Mouse (Mus musculus): ENCODE measurements at regions not wholly inside any gene's neighbourhood (a gene's known extent, or its start where the extent isn't known, plus 50 kb on each side); places are given as distances from the start of the nearest gene placed in this dataset.
"Not testable (repeated sequence)": the region's sequence is repeated elsewhere in the genome, so short reads cannot be mapped to it uniquely, and the experiment has no call there.

DNA sequence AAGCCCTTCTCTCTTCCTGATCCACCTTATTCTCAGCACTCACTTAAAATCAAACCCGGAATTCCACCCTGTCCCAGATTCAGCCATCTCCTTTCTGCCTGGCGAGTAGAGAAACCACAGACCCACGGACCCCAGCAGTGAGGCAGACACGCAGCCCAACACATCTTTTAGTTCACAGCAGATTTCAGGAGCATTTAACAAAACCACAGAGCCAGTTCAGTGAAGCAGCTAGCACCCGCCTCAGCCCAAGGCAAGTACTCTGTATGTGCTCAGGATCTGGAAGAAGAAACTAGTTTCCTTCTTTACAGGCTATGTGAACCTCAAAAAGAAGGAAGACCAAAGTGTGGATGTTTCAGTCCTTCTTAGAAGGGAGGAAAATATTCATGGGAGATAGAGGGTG lies 560.6 kb downstream of the Nyap2 start:
- DNase-seq (ENCODE audit: low spot score in 2 of 2) = no peak

DNA sequence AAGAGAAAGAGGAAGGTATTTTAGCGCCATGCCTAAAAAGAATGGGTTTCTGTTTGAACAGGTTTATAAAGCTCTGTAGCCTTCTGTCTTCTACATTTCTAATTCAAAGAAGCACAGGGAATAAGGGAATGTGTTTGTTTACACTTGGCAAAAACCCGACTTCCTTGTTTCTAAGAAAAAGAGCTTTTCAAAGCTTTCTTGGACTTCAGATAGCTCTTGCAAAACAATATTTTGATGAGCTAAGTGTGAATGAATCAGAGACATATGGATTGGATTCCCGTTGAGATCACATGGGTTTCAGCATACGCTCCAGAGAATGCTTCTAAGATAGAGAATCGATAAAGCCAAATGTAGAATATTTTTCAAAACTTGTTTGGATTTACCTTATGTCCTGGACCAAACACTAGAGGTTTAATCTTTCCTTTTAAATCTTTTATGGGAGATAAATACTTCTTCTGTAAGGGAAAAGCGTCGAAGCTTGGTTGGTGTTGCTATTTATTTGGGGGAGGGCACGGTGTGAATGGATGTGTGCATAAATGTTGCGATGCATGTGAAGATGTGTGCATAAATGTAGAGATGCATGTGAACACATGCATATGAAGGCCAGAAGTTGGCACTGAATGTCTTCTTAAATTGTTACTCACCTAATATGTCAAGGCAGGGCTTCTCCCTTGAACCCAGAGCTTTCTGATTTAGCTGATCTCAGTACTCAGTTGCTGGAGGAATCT lies 576.4 kb downstream of the Nyap2 start:
- DNase-seq (ENCODE audit: low spot score in 2 of 2) = no peak

DNA sequence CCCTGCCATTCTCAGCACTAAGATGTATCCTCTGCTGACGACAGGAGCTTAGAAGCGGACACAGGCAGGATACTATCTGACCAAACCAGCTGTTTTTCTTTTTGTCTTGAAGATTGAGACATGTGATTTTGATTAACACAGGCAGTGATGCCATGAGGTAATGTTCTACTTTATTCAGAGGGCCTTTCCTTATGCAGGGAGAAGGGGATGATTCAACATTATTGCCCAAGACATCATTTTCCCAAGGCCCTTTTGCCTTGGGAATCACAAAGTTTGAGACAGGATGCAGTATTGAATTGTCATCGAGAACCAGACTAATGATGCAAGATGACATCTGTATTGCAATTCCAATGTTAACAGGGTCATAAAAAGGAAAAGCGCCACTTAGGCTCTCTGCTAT lies 571.7 kb upstream of the Gm9747 start:
- DNase-seq (ENCODE audit: low spot score in 2 of 2) = no peak

DNA sequence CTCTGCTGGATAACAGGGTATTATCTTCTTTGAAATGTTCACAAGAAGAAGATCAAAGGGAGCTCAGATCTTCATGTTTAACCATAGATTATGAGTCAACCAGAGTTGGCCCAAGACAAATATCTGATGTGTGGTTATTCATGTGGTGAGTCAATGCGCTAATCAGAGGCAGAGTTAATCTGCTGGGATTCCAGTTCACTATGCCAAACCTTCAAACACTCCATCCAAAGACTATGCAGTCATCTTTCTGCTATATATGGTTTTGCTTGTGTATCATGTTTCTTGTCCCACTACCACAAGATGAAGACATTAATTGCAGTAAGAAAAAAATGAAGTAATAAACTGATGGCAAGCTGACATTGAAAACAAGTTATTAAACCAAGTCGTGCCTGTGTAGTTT lies 561.8 kb upstream of the Gm9747 start:
- no peak for DNase-seq (ENCODE audit: low spot score in 2 of 2)

DNA sequence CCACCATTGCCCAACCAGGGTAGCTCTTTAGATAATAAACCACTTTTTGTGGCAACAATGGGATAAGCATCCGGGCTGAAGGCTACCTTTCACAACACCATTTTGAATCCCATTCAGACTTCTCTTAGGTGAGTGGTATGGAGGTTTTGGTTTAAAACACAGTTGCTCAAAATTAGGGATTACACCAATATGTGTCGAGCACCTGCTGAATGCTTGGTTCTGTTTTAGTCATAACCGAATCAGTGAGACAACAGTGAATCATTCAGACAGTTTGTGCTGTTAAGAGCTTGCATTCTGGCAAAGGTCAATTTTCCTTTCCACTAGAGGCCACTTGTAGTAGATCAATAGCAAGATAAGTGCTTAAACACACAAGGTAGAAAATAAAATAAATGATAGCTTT lies 561.2 kb upstream of the Gm9747 start:
- DNase-seq (ENCODE audit: low spot score in 2 of 2) = no peak

DNA sequence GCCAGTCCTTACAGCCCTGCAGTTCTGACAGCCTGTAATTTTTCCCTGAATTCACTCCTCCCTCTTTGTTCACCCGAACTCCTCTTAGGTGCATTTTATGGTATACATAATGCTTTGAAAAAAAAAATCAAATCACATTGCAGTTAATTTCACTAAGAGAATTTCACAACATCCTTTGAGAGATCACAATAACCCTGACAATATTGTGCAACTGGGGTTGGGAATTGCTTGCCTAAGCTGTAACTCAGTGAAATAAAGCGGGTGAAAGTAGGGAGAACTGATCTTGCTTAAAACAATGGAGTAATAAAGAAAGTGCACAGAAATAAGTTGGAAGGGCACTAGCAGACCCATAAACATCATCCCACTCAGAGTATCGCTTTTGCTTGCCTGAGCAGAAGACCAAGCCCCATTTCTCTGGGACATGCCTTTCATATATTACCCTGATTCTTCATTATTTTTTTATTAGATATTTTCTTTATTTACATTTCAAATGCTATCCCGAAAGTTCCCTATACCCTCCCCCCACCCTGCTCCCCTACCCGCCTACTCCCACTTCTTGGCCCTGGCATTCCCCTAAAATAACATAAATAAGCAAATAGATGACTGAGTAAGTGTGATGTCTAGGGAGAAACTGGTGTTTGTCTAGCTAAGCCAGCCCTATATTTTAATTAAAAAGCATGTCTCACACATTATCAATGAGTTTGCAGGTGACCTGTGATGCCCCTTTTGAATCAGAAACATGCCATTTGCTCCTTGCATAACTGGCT lies 557.2 kb upstream of the Gm9747 start:
- DNase-seq (ENCODE audit: low spot score in 2 of 2) = no peak

DNA sequence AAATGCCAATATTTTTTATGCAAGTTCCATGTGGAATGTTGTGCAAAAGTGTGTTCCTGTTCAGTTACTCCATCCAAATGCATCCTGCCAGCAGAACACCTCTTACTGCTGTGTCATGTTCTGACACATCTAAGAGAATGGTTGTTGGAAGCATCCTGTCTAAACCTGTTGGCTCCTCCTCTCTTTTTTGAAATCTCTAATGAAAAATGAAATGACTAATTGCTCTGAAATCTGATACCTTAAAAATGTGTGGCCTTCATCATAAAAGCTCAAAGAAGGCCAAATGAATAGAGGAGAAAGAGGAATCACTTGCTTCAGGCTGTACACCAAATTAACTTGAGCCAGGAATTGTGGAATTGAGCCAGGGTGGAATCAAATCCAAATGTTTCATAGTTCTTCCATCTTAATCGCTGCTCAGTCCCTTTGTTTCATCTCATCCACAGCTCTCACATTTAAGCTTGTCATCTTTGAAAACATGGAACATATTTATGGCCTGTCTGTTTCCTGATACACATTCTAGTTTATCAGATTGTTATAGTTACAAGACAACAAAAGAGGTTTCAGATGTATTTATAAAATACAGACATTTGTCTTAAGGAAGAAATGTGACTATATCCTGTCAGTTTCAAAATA lies 555.0 kb upstream of the Gm9747 start:
- DNase-seq (ENCODE audit: low spot score in 2 of 2) = no peak

DNA sequence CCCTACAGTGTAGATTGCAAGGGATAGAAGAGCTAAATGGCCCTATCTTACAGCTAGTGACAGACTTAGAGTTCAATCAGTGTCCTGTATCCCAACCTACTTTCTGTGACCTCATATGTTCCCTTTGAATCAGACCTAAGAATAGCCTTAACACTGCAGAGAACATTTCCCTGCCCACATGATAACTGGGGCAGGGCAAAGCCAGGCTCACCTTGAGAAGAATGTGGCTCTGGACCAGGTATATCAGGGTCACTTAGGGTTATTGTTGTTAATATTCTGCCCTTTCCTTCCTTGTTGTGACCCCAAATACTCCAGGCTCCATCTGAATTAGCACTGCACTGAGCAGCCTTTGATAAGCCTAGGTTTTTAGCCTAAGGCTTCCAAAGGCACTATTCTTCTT lies 536.8 kb upstream of the Gm9747 start:
- DNase-seq (ENCODE audit: low spot score in 2 of 2) = no peak

DNA sequence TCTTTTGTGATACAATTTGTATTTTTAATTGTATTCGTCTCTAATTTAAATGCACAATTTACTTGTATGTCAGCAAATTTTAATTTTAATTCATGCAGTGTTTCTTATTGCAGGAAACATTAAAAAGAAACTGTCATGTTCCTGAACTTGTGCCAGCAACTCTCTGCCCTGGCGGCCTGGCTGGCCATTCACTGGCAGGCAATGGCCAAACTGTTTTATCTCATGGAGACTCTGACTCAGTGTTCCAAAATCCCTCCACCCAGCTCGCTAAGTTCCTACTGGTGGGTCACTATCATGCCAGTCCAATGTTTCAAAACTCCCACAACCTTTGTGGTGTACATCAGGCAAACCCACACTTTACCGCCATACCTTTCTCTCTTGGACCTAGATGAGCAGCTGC lies 523.7 kb upstream of the Gm9747 start:
- no peak for DNase-seq (ENCODE audit: low spot score in 2 of 2)

DNA sequence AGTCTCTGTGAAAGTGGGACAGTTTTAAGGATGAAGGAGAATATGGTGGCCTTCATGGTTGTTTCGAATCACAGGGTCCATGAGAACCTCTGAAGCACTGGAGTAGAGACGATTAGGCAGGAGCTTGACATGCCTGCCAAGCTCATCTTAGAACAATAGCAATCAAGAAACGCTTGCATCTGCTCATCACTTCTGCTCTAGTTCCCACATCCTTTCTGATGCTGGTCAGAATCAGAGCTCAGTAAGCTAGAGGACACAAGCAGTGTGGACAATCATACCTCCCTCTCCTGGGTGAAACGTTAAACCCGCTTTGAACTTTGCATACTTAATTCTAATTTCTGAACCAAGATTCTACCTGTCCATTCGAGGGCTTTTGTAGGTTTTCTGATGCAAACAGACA lies 515.8 kb upstream of the Gm9747 start:
- no peak for DNase-seq (ENCODE audit: low spot score in 2 of 2)

DNA sequence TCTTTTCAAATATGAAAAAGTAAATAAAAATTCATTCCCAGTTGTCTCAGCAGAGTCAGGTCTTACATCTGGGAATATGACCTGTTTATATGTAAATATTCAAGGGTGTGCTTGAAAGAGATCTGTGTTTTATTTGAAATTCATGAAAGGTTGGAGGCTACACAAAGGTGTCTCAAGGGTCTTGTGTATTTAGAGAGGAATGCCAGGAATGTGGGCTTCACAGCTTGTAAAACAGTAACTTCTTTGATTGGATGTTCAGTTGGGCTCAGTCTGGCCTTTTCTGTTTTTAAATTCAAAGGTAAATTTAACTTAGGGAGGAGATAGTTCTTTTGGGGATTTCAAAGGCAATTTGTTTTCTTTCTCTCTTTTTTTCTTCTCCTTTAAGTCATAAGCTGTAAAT lies 514.7 kb upstream of the Gm9747 start:
- no peak for DNase-seq (ENCODE audit: low spot score in 2 of 2)

DNA sequence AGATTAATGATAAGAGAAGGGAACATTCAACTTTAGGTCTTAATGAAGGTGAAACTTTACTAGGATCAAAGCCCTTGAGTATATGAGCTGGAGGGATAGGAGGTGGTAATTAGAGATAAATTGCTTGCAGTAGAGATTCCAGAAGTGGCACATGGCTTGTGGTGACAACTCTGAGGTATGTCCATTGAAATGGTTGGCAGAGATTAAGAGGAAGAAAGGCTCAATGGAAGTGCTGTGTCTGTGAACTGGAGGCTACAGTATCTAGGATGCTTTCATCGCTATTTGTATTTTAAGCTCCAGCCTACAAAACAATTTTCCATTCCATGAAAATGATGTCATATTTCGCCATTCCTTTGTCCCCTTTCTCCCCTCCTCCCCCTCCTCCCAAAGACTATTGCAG lies 508.1 kb upstream of the Gm9747 start:
- DNase-seq (ENCODE audit: low spot score in 2 of 2) = no peak

DNA sequence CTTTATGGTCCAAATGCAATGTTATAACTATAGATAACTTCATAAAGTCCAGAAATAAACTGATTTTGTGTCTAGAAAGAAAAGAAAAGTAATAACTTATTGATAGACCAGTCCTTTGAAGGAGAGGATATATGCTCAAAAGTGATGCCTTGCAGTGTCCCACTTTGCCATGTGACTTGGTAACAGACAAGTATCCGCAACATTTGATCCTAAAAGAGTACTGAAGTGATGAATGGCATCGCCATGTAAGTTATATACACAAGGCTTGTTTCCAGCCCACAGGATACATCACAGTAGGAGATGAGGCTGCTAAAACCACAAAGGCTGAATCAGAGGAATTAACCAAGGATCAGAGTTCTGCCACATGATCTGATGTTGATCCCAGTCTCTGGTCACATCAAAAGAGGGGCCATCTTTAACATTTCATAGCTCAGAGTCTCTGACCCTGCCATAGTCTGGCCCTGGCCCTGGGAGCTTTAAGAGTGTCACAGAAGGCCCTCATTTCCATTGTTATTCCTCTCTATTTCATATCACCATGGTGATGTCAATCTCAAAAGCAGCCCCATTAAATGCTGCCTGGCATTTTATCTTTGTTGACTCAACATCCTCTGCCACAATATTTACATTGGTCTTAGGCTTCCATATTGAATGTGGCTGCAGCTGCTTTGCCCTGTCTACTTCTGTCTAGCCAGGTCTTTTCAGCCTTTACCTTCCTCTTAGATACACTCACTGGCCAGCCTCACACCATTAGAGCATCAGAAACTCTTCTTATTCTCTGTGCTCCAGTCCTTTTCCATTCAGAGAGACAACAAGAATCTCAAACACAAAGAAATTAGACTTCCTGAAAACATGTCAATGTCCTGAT lies 506.4 kb upstream of the Gm9747 start:
- DNase-seq (ENCODE audit: low spot score in 2 of 2) = no peak

DNA sequence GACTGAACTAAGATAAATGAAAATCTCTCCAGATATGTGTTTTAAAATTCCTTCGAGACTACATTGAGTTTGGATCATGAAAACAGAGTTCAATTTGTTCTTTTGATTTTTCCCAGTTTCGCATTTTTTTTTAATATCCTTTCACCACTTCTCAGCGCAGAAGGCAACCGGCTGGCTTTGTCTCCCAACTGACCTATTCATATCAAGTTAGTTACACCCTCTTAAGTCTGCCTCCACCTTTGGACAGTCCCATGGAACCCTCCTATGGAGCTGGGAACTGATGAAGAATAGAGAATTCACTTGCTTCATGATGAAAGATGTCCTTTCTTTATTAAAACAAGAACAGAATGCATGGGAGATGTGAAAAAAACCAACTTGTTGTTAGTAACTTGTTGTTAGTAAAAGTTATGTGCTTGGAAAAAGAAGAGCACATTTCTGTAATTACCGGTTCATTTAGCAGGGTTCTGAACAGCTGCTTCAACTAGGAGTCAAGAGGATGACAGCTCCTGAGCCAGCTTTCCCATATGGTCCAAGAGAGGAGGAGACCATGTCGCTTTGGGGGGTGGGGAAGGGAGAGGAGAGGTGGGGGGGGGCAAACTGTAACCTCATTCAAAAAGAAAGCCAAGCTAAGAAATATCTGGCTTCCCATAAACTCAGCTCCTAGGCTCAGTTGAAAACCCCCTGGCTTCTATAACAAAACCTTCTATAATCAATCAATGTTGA lies 495.6 kb upstream of the Gm9747 start:
- no peak for DNase-seq (ENCODE audit: low spot score in 2 of 2)

DNA sequence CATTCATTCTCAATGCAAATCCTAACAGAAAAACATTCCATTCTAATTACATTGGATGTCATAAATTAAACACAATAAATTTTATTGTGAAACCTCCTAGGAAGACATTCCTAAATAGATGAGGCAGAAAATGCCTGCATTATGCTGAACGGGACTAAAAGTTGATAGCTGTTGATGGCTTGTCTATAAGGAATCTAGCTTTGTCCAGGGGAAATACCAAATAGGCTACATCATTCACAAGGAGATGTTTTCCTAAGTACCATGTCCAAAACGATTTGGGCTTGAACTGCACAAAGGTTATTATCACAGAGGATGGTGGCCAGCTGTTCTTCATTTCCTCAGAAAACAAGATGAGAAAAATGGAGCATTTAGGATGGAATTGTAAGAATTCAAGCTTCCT lies 494.5 kb upstream of the Gm9747 start:
- DNase-seq (ENCODE audit: low spot score in 2 of 2) = no peak

DNA sequence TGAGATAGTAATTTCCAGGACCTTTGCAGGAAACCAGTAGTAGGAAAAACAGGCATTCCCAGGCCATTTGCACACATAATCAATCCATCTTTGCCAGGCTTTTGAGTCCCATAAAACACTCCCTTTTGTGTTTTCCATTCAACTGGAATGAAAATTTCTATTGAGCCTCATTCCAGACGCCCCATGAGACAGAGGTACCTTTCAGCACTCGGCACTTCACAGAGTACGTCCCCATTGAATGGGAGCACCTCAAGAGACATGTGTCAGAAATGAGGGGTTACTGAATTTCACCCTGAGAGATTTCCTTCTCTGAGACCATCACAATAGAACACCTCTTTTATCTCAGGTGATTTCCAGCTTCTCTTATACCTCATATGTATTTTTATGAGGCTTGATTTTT lies 493.5 kb upstream of the Gm9747 start:
- no peak for DNase-seq (ENCODE audit: low spot score in 2 of 2)

DNA sequence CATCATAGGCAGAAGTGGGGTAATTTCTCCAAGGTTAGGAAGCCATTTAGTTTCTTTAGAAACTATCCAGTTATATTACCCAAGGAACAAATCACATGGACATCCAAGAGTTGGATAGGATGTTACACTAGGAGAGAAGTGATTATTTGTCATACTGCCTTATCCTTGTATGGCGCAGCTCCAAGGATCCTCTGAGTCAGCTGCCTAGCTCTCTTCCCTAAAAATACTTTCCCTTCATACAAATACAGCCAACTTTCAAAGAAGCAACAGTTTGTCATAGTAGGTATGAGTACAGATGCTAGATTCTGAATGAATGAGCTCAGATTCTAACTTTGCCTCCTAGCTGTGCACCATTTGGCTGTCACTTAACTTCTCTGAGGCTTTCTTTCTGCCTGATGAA lies 492.9 kb upstream of the Gm9747 start:
- DNase-seq (ENCODE audit: low spot score in 2 of 2) = no peak

DNA sequence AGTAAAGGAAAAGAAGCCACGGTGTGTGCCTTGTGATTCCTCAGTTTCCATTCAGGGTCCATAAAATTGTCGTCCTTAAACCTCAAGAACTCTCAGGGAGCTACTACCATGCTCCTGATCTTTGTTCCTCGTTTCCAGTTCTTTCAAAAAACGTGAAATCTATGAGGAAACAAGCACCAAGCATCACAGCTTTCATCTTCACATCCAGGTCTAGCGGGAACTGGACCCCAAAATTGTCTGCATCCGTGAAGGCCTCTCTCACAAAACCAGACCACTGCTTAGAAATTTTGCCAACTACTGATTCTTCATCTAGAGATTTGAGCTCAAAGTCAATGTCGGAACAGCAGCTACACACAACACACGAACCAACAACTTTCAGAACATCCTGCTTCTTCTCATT lies 491.0 kb upstream of the Gm9747 start:
- not testable (repeated sequence) for DNase-seq (ENCODE audit: low spot score in 2 of 2)

DNA sequence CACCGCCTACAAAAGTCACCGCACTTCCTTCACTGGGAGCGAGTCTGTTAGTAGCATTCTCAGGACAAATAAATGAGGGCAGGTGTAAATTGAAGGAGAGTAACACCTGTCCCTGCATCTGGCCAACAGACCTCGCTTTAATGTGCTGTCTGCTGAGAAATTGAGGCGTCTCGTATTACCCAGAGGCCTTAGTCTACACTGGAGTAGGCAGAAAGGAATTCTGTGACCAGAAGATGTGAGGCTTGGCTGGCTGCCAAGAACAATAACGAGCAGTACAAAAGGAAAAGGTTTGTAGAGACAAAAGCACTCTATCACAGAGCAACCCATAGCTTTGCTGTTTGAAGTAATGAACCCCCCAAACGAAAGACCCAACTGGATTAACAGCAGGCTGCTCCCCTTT lies 488.4 kb upstream of the Gm9747 start:
- DNase-seq (ENCODE audit: low spot score in 2 of 2) = peak in 1 of 2 experiments; percentile 13

DNA sequence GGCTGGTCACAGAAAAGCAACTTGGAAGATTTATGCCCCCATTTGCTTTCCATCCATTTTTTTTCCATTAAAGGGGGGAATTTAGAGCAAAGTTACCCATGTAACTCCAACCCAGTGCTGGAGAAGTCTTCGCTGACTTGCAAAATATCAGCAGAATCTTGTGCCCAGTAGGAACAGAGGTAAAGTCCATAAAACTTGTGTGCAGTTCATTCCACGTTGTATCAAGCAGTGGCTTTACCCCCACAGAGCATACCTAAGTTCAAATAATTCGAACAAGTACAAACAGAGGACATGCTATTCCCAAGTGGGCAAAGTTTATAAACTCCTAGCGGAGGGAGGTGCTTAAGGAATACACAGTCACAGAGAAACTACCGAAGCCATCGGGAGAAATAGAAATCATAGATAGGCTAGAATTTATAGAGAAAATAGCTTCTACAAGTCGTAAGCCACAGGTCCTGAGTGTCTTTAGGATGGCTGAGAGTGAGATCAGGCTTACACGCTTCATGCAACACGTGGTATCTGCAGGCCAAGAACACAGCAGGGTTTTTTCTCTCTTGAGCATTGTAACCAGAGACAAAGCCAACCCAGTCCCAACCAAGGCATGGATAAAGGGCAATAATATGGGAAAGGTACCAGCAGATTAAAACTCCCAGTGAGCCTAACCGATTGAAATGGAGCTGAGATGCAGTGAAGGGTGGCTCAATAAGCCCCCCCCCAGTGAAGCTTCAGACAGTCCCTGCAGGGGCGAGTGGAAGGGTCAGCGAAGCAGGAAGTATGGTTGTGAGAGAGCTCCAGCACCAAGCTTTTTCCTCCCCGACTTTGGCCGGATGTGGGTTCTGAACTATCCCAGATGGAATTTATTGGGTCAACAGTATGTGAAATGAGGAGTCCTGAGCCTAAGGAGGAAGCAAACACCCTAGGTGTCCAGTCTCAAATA lies 487.6 kb upstream of the Gm9747 start:
- no peak for DNase-seq (ENCODE audit: low spot score in 2 of 2)
